Mouse (Mus musculus) midbrain, postnatal 0 days (tissue): ENCODE data around the gene Cacng7. TPM values are rescaled to one million over a fixed set of nuclear protein-coding genes. Genes with fewer than 3 reads are reported as not detected.
A peak's percentile ranks its signal among the peaks of the same experiment; 100 is the strongest.
"Not testable (repeated sequence)": the region's sequence is repeated elsewhere in the genome, so short reads cannot be mapped to it uniquely, and the experiment has no call there.

Experiments used
- ATAC-seq: fragments of 200-750 bp; cut with Nextera tagmentation; 2 replicates; pipeline ENCODE4 v1.8.0; 2017; ENCODE audit warnings: moderate number of reproducible peaks, mild to moderate bottlenecking, moderate TSS enrichment, moderate library complexity; ENCODE audit not compliant: low FRiP score
- DNase-seq: peaks from one replicate; pipeline ENCODE4 v3.0.0-alpha.2; 2015; ENCODE audit warnings: low spot score
- H3K27ac ChIP-seq: fragments of 300-500 bp; sonication (generic); 2 replicates; pipeline ENCODE4 v1.5.1; 2014; ENCODE audit warnings: low read depth, mild to moderate bottlenecking, low read length, mixed read lengths
- H3K27me3 ChIP-seq: fragments of 300-500 bp; sonication (generic); 2 replicates; pipeline ENCODE4 v1.6.1; 2014; ENCODE audit warnings: low read length, control low read depth, mixed read lengths; ENCODE audit not compliant: insufficient read depth
- H3K36me3 ChIP-seq: fragments of 300-500 bp; sonication (generic); 2 replicates; pipeline ENCODE4 v1.6.1; 2014; ENCODE audit warnings: low read length, control low read depth, mixed read lengths; ENCODE audit not compliant: insufficient read depth
- H3K4me1 ChIP-seq: fragments of 300-500 bp; sonication (generic); 2 replicates; pipeline ENCODE4 v1.6.1; 2014; ENCODE audit warnings: mild to moderate bottlenecking, control low read depth, antibody characterized with exemption, low read length, mixed read lengths; ENCODE audit not compliant: insufficient read depth
- H3K4me2 ChIP-seq: fragments of 300-500 bp; sonication (generic); 2 replicates; pipeline ENCODE4 v1.6.1; 2014; ENCODE audit warnings: low read depth, mild to moderate bottlenecking, low read length, mixed read lengths; ENCODE audit not compliant: poor library complexity, severe bottlenecking
- H3K4me3 ChIP-seq: fragments of 300-500 bp; sonication (generic); 2 replicates; pipeline ENCODE4 v1.5.1; 2014; ENCODE audit warnings: low read depth, mild to moderate bottlenecking, low read length, moderate library complexity
- H3K9ac ChIP-seq: fragments of 300-500 bp; sonication (generic); replicated peaks from 2 replicates; pipeline ENCODE4 v1.6.1; 2014; ENCODE audit warnings: mild to moderate bottlenecking, low read length, moderate library complexity, mixed read lengths; ENCODE audit not compliant: poor library complexity, severe bottlenecking
- H3K9me3 ChIP-seq: fragments of 300-500 bp; sonication (generic); 2 replicates; pipeline ENCODE4 v1.6.1; 2016; ENCODE audit warnings: low read length, control low read depth
- CTCF ChIP-seq: IDR thresholded peaks from 2 replicates; pipeline ENCODE4 v1.5.1; 2016; ENCODE audit warnings: antibody characterized with exemption, mild to moderate bottlenecking
- whole genome bisulfite sequencing: fragments of 180-500 bp; shearing (Covaris S2); extraction: QIAGEN DNeasy Blood & Tissue Kit; methylation state at CpG from one replicate; pipeline ENCODE4 v1.1.7; 2014; 5-methylcytosine and 5-hydroxymethylcytosine counted together
- polyA plus RNA-seq: library from polyadenylated mRNA; unstranded; fragments of >200 nt; fragmentation: Nextera tagmentation; extraction: Ambion mirVana; gene quantifications from 2 replicates; pipeline ENCODE4 v1.2.1, GENCODE M21; 2015
- total RNA-seq: library from RNA; depleted of rRNA; stranded (reverse); fragments of >200 nt; gene quantifications from 2 replicates; pipeline ENCODE4 v1.2.3, GENCODE M21; 2014

The Cacng7 gene
- total and polyA plus RNA-seq, 2 experiments from 2014 or later, result 3.7 to 115 TPM

DNA sequence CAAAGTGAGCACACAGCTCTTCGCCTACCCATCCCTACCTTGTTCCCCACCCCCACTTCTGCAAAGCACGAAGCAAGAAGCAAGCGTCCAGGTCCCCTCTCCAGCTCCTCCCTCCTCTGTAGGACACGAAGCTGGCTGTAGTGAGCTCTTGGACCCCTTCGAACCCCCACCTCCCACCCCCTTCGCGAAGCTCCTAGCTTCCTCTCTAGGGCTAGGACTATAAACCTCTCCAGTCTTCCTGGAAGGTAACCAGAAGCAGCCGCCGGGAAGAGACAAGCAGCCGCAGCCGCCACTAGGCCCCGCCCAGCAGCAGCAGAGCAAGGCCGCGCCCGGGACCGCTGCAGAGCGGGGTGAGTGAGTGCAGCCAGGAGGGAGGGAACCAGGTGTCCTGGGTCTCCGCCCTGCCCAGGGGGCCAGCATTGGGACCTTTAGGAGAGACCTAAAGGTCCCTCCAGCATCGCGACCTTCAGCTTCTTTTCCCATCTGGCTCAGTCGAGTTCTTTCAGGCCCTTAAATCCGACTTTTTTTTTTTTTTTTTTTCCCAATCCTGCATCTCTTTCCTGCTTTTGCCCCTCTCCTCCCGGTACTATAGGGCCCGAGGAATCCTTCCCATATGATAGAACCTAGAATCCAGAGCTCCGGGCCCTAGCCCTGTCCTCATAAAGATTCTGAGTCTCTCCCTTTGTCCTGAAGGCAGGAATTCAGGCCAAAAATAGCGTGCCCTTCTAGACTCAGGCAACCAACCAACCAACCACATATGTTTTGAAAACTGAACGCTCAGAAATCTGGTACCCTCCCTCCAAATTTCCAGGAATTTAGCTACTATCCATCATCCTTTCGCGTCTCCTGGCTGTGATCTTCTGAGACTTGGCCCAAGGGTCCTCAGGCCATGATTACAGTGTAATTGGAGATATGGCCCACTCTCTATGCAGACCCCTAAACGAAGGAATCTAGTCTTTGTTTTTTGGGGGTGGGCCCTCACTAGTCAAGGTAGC, 43.5 kb upstream of the Cacng7 start, which contains the start of the genes Myadm and Prkcg:
Myadm (plus strand) TSS at position 105 of the 995 bp plus-strand sequence.
Prkcg (plus strand) TSS at position 204 of the 995 bp plus-strand sequence.
- WGBS, result 2% methylated on average over 29 of the region's 30 CpGs
- ATAC-seq (peak; percentile 10), DNase-seq (peak; percentile 64)
- H3K27me3 ChIP-seq, result no peaks in the 10 kb centered on the region
- H3K4me2 ChIP-seq, result peak within 1 kb of the TSS; percentile 69
- no peaks in the 10 kb centered on the region for H3K9me3 ChIP-seq
- H3K4me3 ChIP-seq, result peak within 1 kb of the TSS; percentile 71
- peak within 1 kb of the TSS; percentile 97 for H3K9ac ChIP-seq
- peak within 1 kb of the TSS; percentile 79 for H3K27ac ChIP-seq
- H3K4me1 ChIP-seq, result no peaks in the 10 kb centered on the region; the same call in 1 of the 2 replicates
- H3K36me3 ChIP-seq, result peaks cover 9% of the 10 kb centered on the region; the same call in 1 of the 2 replicates
- no peak for TF ChIP-seq CTCF

DNA sequence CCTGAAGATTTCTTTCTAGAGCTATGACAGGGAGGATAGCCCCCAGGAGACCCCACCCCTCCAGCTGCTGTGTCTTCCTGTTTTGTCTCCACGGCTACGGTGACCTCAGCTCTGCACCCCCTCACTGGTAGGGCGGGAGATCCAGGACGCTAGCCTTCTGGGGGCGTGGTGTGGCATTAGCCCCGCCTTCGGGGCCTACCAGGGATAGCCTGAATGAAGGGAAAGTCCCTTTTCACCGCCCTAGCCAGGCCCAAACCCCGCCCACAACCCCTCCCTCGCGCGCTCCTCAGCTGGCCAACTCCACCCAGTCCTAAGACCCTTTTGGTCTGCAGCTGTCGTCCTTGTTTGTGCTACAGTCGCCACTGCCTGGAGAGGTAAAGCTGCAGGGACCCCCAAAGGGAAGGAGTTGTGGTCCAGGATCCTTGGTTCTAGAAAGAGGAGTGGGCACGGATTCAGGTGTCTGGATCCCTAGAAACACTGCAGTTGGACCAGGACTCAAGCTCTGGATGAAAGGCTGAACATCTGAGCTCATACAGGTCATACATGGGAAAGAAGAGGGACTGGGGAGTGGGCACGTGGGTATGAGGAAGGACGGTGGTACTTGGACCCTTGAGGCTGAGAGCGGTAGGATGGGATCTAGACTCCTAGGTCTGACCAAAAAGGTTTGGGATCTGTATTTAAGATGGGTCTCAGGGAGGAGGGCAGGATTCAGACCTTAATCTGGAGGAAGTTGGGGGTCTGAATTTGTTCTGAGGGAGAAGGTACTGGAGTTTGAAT, 42.3 kb upstream of the Cacng7 start:
- DNase-seq (peak; percentile 96), ATAC-seq (peak; percentile 91)
- no peaks in the 10 kb centered on the region for H3K27me3 ChIP-seq
- peak overlapping the region; percentile 69 for H3K4me2 ChIP-seq
- peak overlapping the region; percentile 79 for H3K27ac ChIP-seq
- no peaks in the 10 kb centered on the region; the same call in 1 of the 2 replicates for H3K4me1 ChIP-seq
- peaks cover 9% of the 10 kb centered on the region; the same call in 1 of the 2 replicates for H3K36me3 ChIP-seq
- peak overlapping the region; percentile 97 for H3K9ac ChIP-seq
- H3K9me3 ChIP-seq, result no peaks in the 10 kb centered on the region
- WGBS, result 2% methylated on average over 18 of the region's 18 CpGs
- TF ChIP-seq CTCF, result 0 out of 2 replicates have a peak, but pooled peaks have one; percentile 2
- H3K4me3 ChIP-seq, result peak overlapping the region; percentile 71

DNA sequence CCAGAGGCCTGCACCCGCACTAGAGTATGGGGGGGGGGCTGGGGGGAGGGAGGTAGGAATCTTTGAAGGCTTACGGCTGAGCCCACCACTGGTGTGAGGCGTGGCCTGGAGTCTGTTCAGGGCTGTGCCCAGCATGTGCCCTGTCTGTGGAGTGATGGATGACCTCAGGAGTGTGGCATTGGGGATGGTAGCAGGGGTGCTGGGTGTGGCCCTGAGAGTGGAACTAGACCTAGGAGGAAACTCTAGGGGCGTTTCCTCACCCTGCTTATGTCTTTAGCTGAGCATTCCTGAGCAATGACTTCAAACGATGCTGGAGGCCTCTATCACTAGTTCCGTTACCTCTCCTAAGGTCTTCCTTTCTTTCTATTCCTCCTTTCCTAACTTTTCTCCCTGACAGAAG, 41.6 kb upstream of the Cacng7 start:
- 56% methylated on average over 6 of the region's 6 CpGs for WGBS
- H3K4me1 ChIP-seq, result no peaks in the 10 kb centered on the region; the same call in 1 of the 2 replicates
- peak; percentile 24; the same call in 1 of the 2 replicates for ATAC-seq
- TF ChIP-seq CTCF, result no peak
- H3K4me3 ChIP-seq, result peak overlapping the region; percentile 71; the same call in 1 of the 2 replicates
- H3K9ac ChIP-seq, result no peak overlapping the region
- H3K4me2 ChIP-seq, result peak overlapping the region; percentile 69
- H3K36me3 ChIP-seq, result peaks cover 9% of the 10 kb centered on the region; the same call in 1 of the 2 replicates
- no peak overlapping the region for H3K27ac ChIP-seq
- no peak for DNase-seq
- no peaks in the 10 kb centered on the region for H3K9me3 ChIP-seq
- no peaks in the 10 kb centered on the region for H3K27me3 ChIP-seq

DNA sequence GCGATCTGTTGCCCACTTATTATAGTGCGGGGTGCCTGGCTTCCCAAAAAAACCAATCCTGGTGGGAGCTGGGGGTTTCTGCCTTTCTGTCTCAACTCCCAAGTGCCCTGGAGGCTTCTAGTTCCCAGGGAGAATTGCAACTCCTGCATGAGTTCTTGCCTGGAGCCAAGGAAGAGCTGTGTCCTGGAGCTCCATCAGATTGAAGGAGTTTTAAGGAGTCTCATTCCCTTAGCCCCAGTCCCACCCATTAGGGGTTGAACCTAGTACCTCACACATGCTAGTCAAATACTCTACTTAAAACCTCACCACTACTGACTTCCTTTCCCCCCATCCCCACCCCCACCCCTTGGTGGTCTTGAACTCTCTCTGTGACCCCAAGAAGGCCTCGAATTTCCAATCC, 41.0 kb upstream of the Cacng7 start:
- Histone ChIP-seq H3K4me2 (no peak overlapping the region), H3K27ac (no peak overlapping the region), H3K4me3 (no peak overlapping the region), H3K9ac (no peak overlapping the region), H3K36me3 (peaks cover 12% of the 10 kb centered on the region), H3K27me3 (no peaks in the 10 kb centered on the region), H3K4me1 (no peaks in the 10 kb centered on the region; the same call in 1 of the 2 replicates), H3K9me3 (no peaks in the 10 kb centered on the region)
- DNase-seq (no peak), ATAC-seq (no peak)
- WGBS, result 79% methylated on average over 3 of the region's 3 CpGs
- TF ChIP-seq CTCF, result no peak

DNA sequence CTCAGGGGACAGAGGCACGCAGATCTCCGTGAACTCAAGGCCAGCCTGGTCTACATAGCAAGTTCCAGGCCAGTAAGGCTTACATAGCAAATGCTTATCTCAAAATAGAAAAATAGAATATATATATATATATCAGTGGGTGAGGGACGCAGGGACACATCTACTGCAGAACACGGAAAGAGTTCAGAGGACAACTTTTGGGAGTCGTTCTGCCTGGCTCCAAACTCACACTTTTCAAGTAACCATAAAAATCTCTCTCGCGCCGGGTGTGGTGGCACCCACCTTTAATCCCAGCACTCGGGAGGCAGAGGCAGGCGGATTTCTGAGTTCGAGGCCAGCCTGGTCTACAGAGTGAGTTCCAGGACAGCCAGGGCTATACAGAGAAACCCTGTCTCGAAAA, 40.5 kb upstream of the Cacng7 start:
- H3K4me2 ChIP-seq, H3K9me3 ChIP-seq, H3K4me1 ChIP-seq, ATAC-seq, H3K27ac ChIP-seq, H3K27me3 ChIP-seq, DNase-seq, H3K9ac ChIP-seq, H3K4me3 ChIP-seq: not testable (repeated sequence)
- H3K36me3 ChIP-seq, result peaks cover 18% of the 10 kb centered on the region
- 91% methylated on average over 11 of the region's 12 CpGs for WGBS
